Mouse (Mus musculus): ENCODE data around the gene Phf23. TPM values are rescaled to one million over a fixed set of nuclear protein-coding genes. Genes with fewer than 3 reads are reported as not detected.

The Phf23 gene
- polyA plus RNA-seq (2015; fragmentation: Nextera tagmentation; extraction: Ambion mirVana), result 49.7 and 53.1 TPM in 2 replicates

DNA sequence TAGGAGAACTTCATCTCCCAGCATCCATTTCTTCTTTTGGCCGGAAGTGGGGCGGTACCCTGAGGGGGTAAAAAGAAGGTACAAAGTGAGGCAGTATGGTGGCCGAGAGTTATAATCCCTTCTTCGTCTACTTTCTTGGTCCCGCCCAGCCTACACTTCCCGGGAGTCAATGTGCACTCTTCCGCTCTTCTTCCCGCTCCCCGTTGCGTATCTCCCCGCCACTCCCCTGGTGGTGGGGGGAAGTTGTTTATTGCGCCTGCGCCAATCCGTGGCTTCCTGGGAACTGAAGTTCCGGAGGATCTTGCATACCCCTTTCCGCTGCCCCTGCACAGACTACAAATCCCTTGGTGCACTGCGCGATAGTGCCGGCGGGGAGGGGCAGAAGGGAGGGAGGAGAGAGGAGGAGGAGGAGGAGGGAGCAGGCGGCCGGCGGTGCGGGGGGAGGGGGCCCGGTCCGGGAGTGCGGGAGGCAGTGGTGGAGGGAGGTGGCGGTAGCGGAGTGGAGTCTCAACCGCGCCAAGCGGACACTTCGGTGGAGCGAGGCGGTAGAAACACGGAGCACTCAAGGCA, at the start of gene Phf23:
Gene Phf23, plus strand, starts transcription at position 387 of the 570 bp plus-strand sequence.
- peak within 1 kb of the TSS; percentile 49 for H3K4me2 ChIP-seq (ENCODE audit: low read depth, low read length)
- H3K36me3 ChIP-seq (ENCODE audit: control insufficient read depth, insufficient read depth, low read length), result peaks cover 24% of the 10 kb centered on the region
- ATAC-seq, result peak; percentile 78
- no peaks in the 10 kb centered on the region for H3K27me3 ChIP-seq (replicated peaks; ENCODE audit: control insufficient read depth, insufficient read depth, low read length)
- H3K9ac ChIP-seq (ENCODE audit: low read depth, low read length), result peak within 1 kb of the TSS; percentile 82
- H3K4me3 ChIP-seq (ENCODE audit: low read length), result peak within 1 kb of the TSS; percentile 97
- no peaks in the 10 kb centered on the region for H3K9me3 ChIP-seq (ENCODE audit: control insufficient read depth, low read length)
- H3K4me1 ChIP-seq (ENCODE audit: control insufficient read depth, insufficient read depth, low read length), result peaks cover 18% of the 10 kb centered on the region
- peak within 1 kb of the TSS; percentile 99 for H3K27ac ChIP-seq (ENCODE audit: low read length)
- WGBS, result under 1% methylated on average over 36 of the region's 36 CpGs

DNA sequence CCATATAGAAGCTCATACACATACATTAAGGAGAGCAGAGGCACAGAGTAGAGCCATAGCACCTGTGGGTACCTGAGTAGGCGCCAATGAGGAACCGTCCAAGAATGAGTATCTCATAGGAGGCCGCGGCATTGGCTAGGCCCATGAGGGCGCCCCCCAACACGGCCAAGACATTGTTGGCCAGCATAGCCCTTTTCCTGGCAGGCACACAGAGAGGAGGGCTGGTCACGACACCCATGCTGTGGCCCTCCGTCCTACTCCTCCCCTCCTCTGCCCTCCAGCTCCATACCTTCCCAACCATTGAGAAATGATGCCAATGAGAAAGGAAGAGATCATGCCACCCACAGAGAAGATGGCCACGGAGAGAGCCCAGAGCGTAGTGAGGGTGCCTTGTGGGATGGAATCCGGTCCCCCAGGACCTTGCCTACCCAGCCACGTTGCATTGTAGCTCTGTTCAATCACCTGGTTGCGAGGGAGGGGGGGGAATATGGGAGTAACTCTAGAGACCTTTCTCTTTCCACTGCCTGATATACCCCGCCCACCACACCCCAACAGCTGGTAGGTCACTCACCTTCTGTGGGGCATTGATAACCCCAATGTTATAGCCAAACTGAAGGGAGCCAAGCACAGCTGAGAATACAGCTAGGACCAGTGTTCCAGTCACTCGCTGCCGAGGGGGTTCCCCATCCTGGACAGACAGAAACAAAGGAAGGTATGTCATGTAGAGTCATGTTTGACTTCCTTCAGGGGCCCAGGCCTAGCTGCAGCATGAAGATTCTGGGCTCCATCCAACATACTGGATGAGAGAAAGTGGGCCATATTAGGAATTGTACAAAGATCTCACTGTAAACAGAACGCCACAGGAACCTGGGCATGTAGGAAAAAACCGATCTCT, 49.3 kb upstream of the Phf23 start:
- peak overlapping the region; percentile 83 for H3K4me2 ChIP-seq (ENCODE audit: low read depth, low read length)
- 0 out of 2 replicates have a peak overlapping the region, but pooled peaks have one; percentile 53 for H3K27ac ChIP-seq (ENCODE audit: low read length)
- H3K9ac ChIP-seq (ENCODE audit: low read depth, low read length), result 0 out of 2 replicates have a peak overlapping the region, but pooled peaks have one; percentile 21
- H3K27me3 ChIP-seq (replicated peaks; ENCODE audit: control insufficient read depth, insufficient read depth, low read length), result no peaks in the 10 kb centered on the region
- H3K9me3 ChIP-seq (ENCODE audit: control insufficient read depth, low read length), result no peaks in the 10 kb centered on the region
- H3K4me3 ChIP-seq (ENCODE audit: low read length), result peak overlapping the region; percentile 53; the same call in 1 of the 2 replicates
- no peak for ATAC-seq
- WGBS, result 86% methylated on average over 18 of the region's 18 CpGs
- peaks cover 6% of the 10 kb centered on the region for H3K4me1 ChIP-seq (ENCODE audit: control insufficient read depth, insufficient read depth, low read length)
- no peaks in the 10 kb centered on the region; the same call in 1 of the 2 replicates for H3K36me3 ChIP-seq (ENCODE audit: control insufficient read depth, insufficient read depth, low read length)

DNA sequence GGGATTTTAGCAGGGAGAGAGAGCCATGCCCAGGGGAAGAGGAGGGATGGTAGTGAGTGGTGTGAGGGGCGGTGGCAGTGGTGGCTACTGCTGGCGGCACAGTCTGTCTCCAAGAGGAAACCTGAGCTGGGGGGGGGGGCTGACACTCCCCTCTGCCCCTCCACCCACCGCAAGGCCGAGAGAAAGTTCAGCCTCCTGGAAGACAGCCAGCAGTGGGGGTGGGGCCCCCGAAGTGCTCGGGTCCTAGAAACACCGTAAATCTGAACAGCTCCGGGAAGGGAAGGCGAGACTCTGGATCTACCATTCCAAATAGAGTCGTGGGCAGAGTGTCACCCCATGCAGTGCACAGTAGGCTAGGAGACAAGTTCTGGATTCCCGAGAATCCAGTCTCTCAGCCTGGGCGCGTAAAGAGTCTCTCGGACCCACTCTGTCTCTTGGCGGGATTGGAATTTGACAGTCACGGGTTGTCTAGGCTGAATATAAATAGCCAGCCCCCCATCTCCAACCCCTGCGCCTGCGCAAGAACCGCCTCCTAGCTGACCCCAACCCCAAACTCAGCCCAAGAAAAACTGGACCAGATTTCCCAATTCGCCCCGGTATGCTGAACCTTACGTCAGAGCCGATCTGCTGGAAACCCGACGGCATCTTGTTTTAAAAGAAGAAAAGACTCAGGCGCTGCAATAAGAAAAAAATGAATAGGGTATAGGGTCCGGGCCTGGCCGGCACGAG, 48.1 kb upstream of the Phf23 start:
- Histone ChIP-seq H3K4me2 (ENCODE audit: low read depth, low read length) (peak overlapping the region; percentile 83), H3K4me1 (ENCODE audit: control insufficient read depth, insufficient read depth, low read length) (peaks cover 6% of the 10 kb centered on the region), H3K4me3 (ENCODE audit: low read length) (peak overlapping the region; percentile 53), H3K27me3 (replicated peaks; ENCODE audit: control insufficient read depth, insufficient read depth, low read length) (no peaks in the 10 kb centered on the region), H3K27ac (ENCODE audit: low read length) (peak overlapping the region; percentile 53), H3K9me3 (ENCODE audit: control insufficient read depth, low read length) (no peaks in the 10 kb centered on the region), H3K9ac (ENCODE audit: low read depth, low read length) (peak overlapping the region; percentile 54), H3K36me3 (ENCODE audit: control insufficient read depth, insufficient read depth, low read length) (no peaks in the 10 kb centered on the region; the same call in 1 of the 2 replicates)
- ATAC-seq, result peak; percentile 26
- 3% methylated on average over 29 of the region's 29 CpGs for whole genome bisulfite sequencing

DNA sequence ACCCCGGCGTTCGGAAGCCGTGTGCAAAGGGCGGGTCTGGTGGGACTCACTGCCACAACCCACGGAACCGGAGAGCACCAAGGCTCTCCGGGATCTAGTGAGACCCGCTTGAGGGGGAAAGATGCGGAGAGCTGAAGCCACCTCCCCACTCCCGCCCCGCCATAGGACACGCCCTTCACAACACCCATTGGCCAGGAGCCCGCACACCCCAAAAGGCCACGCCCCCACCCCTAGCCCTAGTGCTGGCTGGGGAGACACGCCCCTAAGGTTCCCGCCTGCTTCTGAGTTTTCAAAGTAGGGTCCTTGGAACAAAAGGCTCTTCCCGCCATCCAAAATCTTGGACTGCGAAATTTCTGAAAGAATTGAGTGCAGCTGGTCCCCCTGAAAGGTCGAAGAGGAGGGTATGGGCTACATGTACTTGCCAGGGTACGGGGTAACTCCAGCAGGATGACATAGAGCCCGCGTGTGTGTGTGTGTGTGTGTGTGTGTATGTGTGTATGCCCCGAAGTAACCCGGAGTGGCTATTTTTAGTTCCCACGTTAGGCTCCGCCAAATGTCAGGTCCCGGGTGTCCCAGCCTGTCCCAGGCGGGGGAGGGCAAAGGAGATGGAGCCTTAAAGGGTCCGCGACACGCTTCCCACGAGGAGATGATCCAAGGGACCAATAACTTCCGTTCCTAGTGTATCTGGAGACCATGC, 47.4 kb upstream of the Phf23 start, which contains the start of gene Slc2a4:
Gene Slc2a4, minus strand, starts transcription at position 123 of the 697 bp plus-strand sequence.
- Histone ChIP-seq H3K9ac (ENCODE audit: low read depth, low read length) (peak within 1 kb of the TSS; percentile 54), H3K36me3 (ENCODE audit: control insufficient read depth, insufficient read depth, low read length) (no peaks in the 10 kb centered on the region; the same call in 1 of the 2 replicates), H3K27me3 (replicated peaks; ENCODE audit: control insufficient read depth, insufficient read depth, low read length) (no peaks in the 10 kb centered on the region), H3K4me1 (ENCODE audit: control insufficient read depth, insufficient read depth, low read length) (peaks cover 6% of the 10 kb centered on the region), H3K27ac (ENCODE audit: low read length) (peak within 1 kb of the TSS; percentile 53), H3K4me3 (ENCODE audit: low read length) (peak within 1 kb of the TSS; percentile 53), H3K4me2 (ENCODE audit: low read depth, low read length) (peak within 1 kb of the TSS; percentile 83), H3K9me3 (ENCODE audit: control insufficient read depth, low read length) (no peaks in the 10 kb centered on the region)
- peak; percentile 94 for ATAC-seq
- under 1% methylated on average over 34 of the region's 34 CpGs for WGBS

DNA sequence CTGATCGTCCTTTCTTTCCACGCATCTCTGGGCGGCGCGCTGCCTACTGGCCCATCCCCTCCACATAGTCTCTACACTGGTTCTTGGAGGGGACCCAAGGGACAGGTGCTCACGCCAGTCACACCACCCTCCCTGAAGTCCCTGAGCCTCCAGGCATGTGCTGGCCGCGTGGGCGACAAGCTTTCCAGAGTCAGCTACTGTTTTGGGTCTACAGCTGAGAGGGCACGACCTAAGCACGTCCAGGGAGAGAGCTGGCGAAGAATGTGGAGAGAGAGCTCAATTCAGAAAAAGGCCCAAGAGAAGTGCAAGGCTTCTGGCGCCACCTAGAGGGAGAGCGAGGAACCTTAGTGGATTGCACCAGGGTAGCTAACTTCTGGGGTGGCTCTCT, 46.8 kb upstream of the Phf23 start:
- no peaks in the 10 kb centered on the region for H3K9me3 ChIP-seq (ENCODE audit: control insufficient read depth, low read length)
- H3K9ac ChIP-seq (ENCODE audit: low read depth, low read length), result peak overlapping the region; percentile 54
- peak; percentile 48 for ATAC-seq
- no peaks in the 10 kb centered on the region for H3K27me3 ChIP-seq (replicated peaks; ENCODE audit: control insufficient read depth, insufficient read depth, low read length)
- H3K4me3 ChIP-seq (ENCODE audit: low read length), result peak overlapping the region; percentile 53
- no peaks in the 10 kb centered on the region; the same call in 1 of the 2 replicates for H3K36me3 ChIP-seq (ENCODE audit: control insufficient read depth, insufficient read depth, low read length)
- WGBS, result 0% methylated on average over 14 of the region's 14 CpGs
- peak overlapping the region; percentile 83 for H3K4me2 ChIP-seq (ENCODE audit: low read depth, low read length)
- H3K27ac ChIP-seq (ENCODE audit: low read length), result peak overlapping the region; percentile 53
- peaks cover 6% of the 10 kb centered on the region for H3K4me1 ChIP-seq (ENCODE audit: control insufficient read depth, insufficient read depth, low read length)

DNA sequence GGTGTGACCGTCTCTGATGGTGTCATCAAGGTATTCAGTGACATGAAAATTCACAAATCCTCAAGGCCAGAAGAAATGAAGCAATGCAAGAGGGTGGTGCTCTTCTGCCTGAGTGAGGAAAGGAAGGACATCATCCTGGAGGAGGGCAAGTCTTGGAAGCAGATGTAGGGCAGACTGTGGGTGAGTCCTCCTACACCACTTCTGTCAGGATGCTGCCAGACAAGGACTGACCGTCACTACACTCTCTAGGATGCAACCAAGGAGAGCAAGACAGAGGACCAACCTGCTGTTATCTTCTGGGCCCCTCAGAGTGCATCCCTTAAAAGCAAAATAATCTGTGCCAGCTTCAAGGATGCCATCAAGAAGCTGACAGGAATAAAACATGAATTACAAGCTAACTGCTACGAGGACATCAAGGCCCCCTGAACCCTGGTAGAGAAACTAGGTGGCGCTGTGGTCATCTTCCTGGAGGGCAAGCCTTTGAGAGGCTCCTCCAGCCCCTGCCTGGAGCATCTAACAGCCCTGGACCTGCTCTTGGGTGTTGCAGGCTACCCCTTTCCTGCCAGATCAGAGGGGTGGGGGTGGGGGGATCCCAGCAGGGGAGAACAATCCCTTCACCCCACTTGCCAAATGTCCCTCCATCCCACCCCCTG, 44.6 kb upstream of the Phf23 start:
- ATAC-seq, result no peak
- H3K27me3 ChIP-seq (replicated peaks; ENCODE audit: control insufficient read depth, insufficient read depth, low read length), result no peaks in the 10 kb centered on the region
- H3K36me3 ChIP-seq (ENCODE audit: control insufficient read depth, insufficient read depth, low read length), result no peaks in the 10 kb centered on the region
- no peak overlapping the region for H3K9ac ChIP-seq (ENCODE audit: low read depth, low read length)
- no peak overlapping the region for H3K4me2 ChIP-seq (ENCODE audit: low read depth, low read length)
- no peak overlapping the region for H3K27ac ChIP-seq (ENCODE audit: low read length)
- WGBS, result 45% methylated on average over 4 of the region's 4 CpGs
- H3K9me3 ChIP-seq (ENCODE audit: control insufficient read depth, low read length), result no peaks in the 10 kb centered on the region
- peaks cover 6% of the 10 kb centered on the region for H3K4me1 ChIP-seq (ENCODE audit: control insufficient read depth, insufficient read depth, low read length)
- H3K4me3 ChIP-seq (ENCODE audit: low read length), result no peak overlapping the region

DNA sequence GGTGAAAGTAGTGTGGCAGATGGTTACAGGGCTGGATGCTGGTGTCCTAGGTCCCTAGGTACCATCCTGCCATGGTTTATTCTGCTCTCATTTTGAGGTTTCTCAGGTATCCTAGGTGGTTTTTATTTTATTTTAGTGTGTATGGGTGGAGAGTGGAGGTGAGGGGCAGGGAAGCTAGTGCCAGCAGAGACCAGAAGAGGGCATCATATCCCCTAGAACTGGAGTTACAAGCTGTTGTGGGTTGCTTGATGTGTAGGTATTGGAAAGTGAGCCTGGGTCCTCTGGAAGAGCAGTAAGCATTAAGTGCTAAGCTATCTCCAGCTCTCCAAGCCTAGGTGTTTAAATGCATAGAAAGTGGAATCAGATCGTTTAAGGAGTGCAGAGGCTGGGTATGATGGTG, 43.3 kb upstream of the Phf23 start:
- Histone ChIP-seq H3K27ac (ENCODE audit: low read length) (no peak overlapping the region), H3K36me3 (ENCODE audit: control insufficient read depth, insufficient read depth, low read length) (no peaks in the 10 kb centered on the region), H3K4me1 (ENCODE audit: control insufficient read depth, insufficient read depth, low read length) (peaks cover 6% of the 10 kb centered on the region), H3K4me3 (ENCODE audit: low read length) (no peak overlapping the region), H3K9me3 (ENCODE audit: control insufficient read depth, low read length) (no peaks in the 10 kb centered on the region), H3K9ac (ENCODE audit: low read depth, low read length) (no peak overlapping the region), H3K4me2 (ENCODE audit: low read depth, low read length) (no peak overlapping the region), H3K27me3 (replicated peaks; ENCODE audit: control insufficient read depth, insufficient read depth, low read length) (no peaks in the 10 kb centered on the region)
- 43% methylated on average over 1 of the region's 1 CpGs for WGBS
- no peak for ATAC-seq

DNA sequence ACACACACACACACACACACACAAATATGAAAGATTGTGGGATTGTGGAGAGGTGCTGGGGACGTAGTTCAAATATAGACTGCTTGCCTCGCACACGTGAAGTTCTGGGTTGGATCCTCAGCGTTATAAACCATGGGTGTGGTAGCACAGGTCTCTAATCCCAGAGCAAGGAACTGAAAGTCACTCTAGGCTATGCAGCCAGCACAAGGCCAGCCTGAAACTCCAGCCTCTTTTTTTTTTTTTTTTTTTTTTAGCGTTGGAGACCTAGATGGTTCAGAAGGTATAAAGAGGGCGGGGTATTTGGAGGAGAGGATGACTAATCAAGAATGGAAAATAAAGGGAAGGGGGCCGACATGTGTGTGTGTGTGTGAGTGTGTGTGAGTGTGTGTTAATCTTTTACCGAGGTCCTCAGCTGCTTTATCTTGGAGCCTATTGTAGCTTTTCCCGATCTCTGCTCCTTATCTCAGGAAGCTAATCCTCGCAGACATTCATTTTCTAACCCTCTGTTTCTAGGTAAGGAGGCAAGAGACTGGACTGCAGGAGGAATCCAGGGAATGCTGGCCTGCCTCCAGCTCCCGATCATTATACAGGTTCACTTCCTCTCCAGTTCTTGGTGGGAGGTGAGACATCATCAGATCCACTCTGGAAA, 42.2 kb upstream of the Phf23 start:
- Histone ChIP-seq H3K4me1 (ENCODE audit: control insufficient read depth, insufficient read depth, low read length) (peaks cover 4% of the 10 kb centered on the region), H3K4me2 (ENCODE audit: low read depth, low read length) (no peak overlapping the region), H3K27me3 (replicated peaks; ENCODE audit: control insufficient read depth, insufficient read depth, low read length) (no peaks in the 10 kb centered on the region), H3K36me3 (ENCODE audit: control insufficient read depth, insufficient read depth, low read length) (no peaks in the 10 kb centered on the region), H3K4me3 (ENCODE audit: low read length) (no peak overlapping the region), H3K9me3 (ENCODE audit: control insufficient read depth, low read length) (no peaks in the 10 kb centered on the region), H3K27ac (ENCODE audit: low read length) (peak overlapping the region; percentile 61), H3K9ac (ENCODE audit: low read depth, low read length) (no peak overlapping the region)
- WGBS, result 39% methylated on average over 11 of the region's 11 CpGs
- ATAC-seq, result peak; percentile 64

All from intestine, embryonic 16.5 days (tissue).